In the genomic region with DNA sequence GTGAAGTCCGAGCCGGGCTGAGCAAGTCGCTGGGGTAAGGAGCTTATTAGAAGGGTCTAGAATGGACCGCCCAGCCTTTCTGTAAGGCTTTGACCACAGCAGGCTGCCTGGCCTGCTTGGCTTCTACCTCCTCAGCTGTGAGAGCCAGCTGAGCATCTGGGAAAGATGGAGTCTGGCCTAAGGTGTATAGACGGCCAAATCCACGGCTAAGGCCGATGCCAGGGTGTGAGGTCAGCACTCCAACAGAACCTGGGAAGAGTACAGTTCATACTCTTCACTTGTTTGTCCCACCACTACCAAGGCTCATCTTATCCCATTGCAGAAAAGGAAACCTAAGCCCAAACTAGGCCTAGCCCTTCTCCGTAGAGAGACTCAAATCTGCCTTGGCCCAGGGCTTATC, we compare ENCODE assay signal across 7 mouse cellular contexts. TPM values are rescaled to one million over a fixed set of nuclear protein-coding genes. Genes with fewer than 3 reads are reported as not detected.
DNase-seq lines count a peak whose midpoint lies in the region; ATAC-seq and TF ChIP-seq lines count a peak whose summit lies in the region.

No protein-coding gene starts in this region.

- no peaks in the 10 kb centered on the region for H3K36me3 ChIP-seq in lung, postnatal 0 days (ENCODE audit: insufficient read depth, low read length)
- no peaks in the 10 kb centered on the region for H3K36me3 ChIP-seq in forebrain, embryonic 14.5 days (ENCODE audit: control insufficient read depth, insufficient read depth, low read length)
- no peaks in the 10 kb centered on the region for H3K36me3 ChIP-seq in limb, embryonic 15.5 days

- WGBS in lung, postnatal 0 days: 66% methylated on average over 8 of the region's 8 CpGs
- 53% methylated on average over 8 of the region's 8 CpGs for WGBS in forebrain, embryonic 14.5 days
- 69% methylated on average over 8 of the region's 8 CpGs for WGBS in limb, embryonic 15.5 days

- DNase-seq in lung, postnatal 0 days (ENCODE audit: low spot score): no peak
- DNase-seq in lung, postnatal 4 days: no peak
- DNase-seq in forebrain, embryonic 14.5 days (ENCODE audit: low spot score): no peak
- no peak for DNase-seq in adrenal gland, adult 2 months
- no peak for DNase-seq in right cerebral cortex, postnatal 10 days (ENCODE audit: low spot score in 2 of 2)

- no peaks in the 10 kb centered on the region for H3K9me3 ChIP-seq in lung, postnatal 0 days (ENCODE audit: low read length)
- no peaks in the 10 kb centered on the region for H3K9me3 ChIP-seq in forebrain, embryonic 14.5 days (replicated peaks; ENCODE audit: control insufficient read depth, low read length)
- no peaks in the 10 kb centered on the region for H3K9me3 ChIP-seq in limb, embryonic 15.5 days

- no peak for TF ChIP-seq EP300 in lung, postnatal 0 days (IDR thresholded peaks at IDR 0.05)

- H3K27me3 ChIP-seq in lung, postnatal 0 days (replicated peaks; ENCODE audit: insufficient read depth, low read length): no peaks in the 10 kb centered on the region
- no peaks in the 10 kb centered on the region for H3K27me3 ChIP-seq in forebrain, embryonic 14.5 days (replicated peaks; ENCODE audit: control insufficient read depth, insufficient read depth, low read length)
- H3K27me3 ChIP-seq in limb, embryonic 15.5 days: peaks cover 5% of the 10 kb centered on the region; the same call in 1 of the 2 replicates

- no peak overlapping the region for H3K9ac ChIP-seq in lung, postnatal 0 days (replicated peaks; ENCODE audit: low read depth)
- H3K9ac ChIP-seq in forebrain, embryonic 14.5 days (ENCODE audit: low read length): peak overlapping the region; percentile 98
- no peak overlapping the region for H3K9ac ChIP-seq in limb, embryonic 15.5 days

- no peak for ATAC-seq in lung, postnatal 0 days
- ATAC-seq in forebrain, embryonic 14.5 days: no peak
- ATAC-seq in limb, embryonic 15.5 days (ENCODE audit: insufficient number of reproducible peaks, low FRiP score, low TSS enrichment, low read depth): no peak
- no peak for ATAC-seq in granulocyte monocyte progenitor cell, adult 5-6 weeks (replicated peaks; ENCODE audit: poor library complexity, severe bottlenecking)

- TF ChIP-seq CTCF in lung, postnatal 0 days (IDR thresholded peaks at IDR 0.05): no peak

- H3K27ac ChIP-seq in lung, postnatal 0 days (ENCODE audit: low read length): no peak overlapping the region
- H3K27ac ChIP-seq in forebrain, embryonic 14.5 days (ENCODE audit: low read depth, low read length): peak overlapping the region; percentile 96
- H3K27ac ChIP-seq in limb, embryonic 15.5 days: no peak overlapping the region

- H3K4me1 ChIP-seq in lung, postnatal 0 days (ENCODE audit: insufficient read depth, low read depth, low read length): peaks cover 17% of the 10 kb centered on the region
- peaks cover 73% of the 10 kb centered on the region for H3K4me1 ChIP-seq in forebrain, embryonic 14.5 days (ENCODE audit: control insufficient read depth, insufficient read depth, low read length)
- peaks cover 44% of the 10 kb centered on the region for H3K4me1 ChIP-seq in limb, embryonic 15.5 days

- peak overlapping the region; percentile 64; the same call in 1 of the 2 replicates for H3K4me3 ChIP-seq in lung, postnatal 0 days (ENCODE audit: low read depth, low read length)
- H3K4me3 ChIP-seq in forebrain, embryonic 14.5 days (ENCODE audit: low read depth, low read length): peak overlapping the region; percentile 75
- H3K4me3 ChIP-seq in limb, embryonic 15.5 days: peak overlapping the region; percentile 64

- H3K4me2 ChIP-seq in lung, postnatal 0 days (replicated peaks; ENCODE audit: low read depth, low read length): peak overlapping the region; percentile 82
- H3K4me2 ChIP-seq in forebrain, embryonic 14.5 days (ENCODE audit: low read length): peak overlapping the region; percentile 84
- H3K4me2 ChIP-seq in limb, embryonic 15.5 days: peak overlapping the region; percentile 96

RNA-seq across cellular contexts. Expression of a gene that starts 1.3 kb away (rescaled TPM):
- 13.9 and 15.8 TPM in 2 replicates for polyA plus RNA-seq in lung, postnatal 0 days (2015; fragmentation: Nextera tagmentation; extraction: Ambion mirVana)
- polyA plus RNA-seq in forebrain, embryonic 14.5 days (2014; fragmentation: Nextera tagmentation; extraction: Ambion mirVana): 29.0 and 33.2 TPM in 2 replicates
- polyA plus RNA-seq in limb, embryonic 15.5 days (2015; fragmentation: Nextera tagmentation; extraction: Ambion mirVana): 9.0 and 9.4 TPM in 2 replicates
- total RNA-seq in adrenal gland, adult 2 months (2021): 10 to 100 TPM; 13.1 to 15.3 TPM
- polyA plus RNA-seq in adrenal gland, adult 2 months (2012; rRNA removed): 14.3 and 15.5 TPM in 2 replicates
- total RNA-seq in granulocyte monocyte progenitor cell, adult 5-6 weeks (2014; fragmentation: Nextera tagmentation): 2.0 TPM in 1 of 2 replicates, not detected in the other
- total RNA-seq in granulocyte monocyte progenitor cell, adult 5-6 weeks (2017): not detected in 2 replicates
